Mouse (Mus musculus) liver, adult 2 months (tissue): Measurements from ENCODE around the gene Tmem267.
"Not testable (repeated sequence)": the region's sequence is repeated elsewhere in the genome, so short reads cannot be mapped to it uniquely, and the experiment has no call there.

Source experiments
- CTCF ChIP-seq: fragments of 200-500 bp; IDR thresholded peaks from 2 replicates; pipeline ENCODE4 v1.5.1; 2011; ENCODE audit warnings: low read depth, low read length, control low read depth
- POLR2A ChIP-seq: fragments of 200-500 bp; IDR thresholded peaks from 2 replicates; pipeline ENCODE4 v1.6.1; 2011; ENCODE audit warnings: low read length, control low read depth; ENCODE audit not compliant: insufficient read depth; ENCODE audit errors: extremely low read depth

- not testable (repeated sequence) for TF ChIP-seq CTCF, POLR2A
These were observed 115.0 kb downstream of the Tmem267 start for GRCm38 (mm10) chr13:119602688-119603331.
